Mouse (Mus musculus) ES-E14 (cell line): ENCODE data around the gene Gm16181.

Experiments used
- CHD2 ChIP-seq: IDR thresholded peaks from 2 replicates; pipeline ENCODE4 v1.6.1; 2014; ENCODE audit warnings: mild to moderate bottlenecking, low read depth, low read length, inconsistent platforms
- MAFK ChIP-seq: IDR thresholded peaks from 2 replicates; pipeline ENCODE4 v1.6.1; 2014; ENCODE audit warnings: mild to moderate bottlenecking, low read depth, low read length, inconsistent platforms; ENCODE audit not compliant: insufficient read depth

GRCm38 (mm10) chr17:35254241-35255098 lies 33.8 kb downstream of the Gm16181 start:
- no peak for TF ChIP-seq MAFK
- TF ChIP-seq CHD2 = no peak
